Mouse (Mus musculus): Measurements from ENCODE around the gene Ppp1cc. TPM values are rescaled to one million over a fixed set of nuclear protein-coding genes. Genes with fewer than 3 reads are reported as not detected.
A peak's percentile ranks its signal among the peaks of the same experiment; 100 is the strongest.
"Not testable (repeated sequence)": the region's sequence is repeated elsewhere in the genome, so short reads cannot be mapped to it uniquely, and the experiment has no call there.

Ppp1cc gene
- total RNA-seq, 2 experiments from 2014 or later, result 169 to 202 TPM

DNA sequence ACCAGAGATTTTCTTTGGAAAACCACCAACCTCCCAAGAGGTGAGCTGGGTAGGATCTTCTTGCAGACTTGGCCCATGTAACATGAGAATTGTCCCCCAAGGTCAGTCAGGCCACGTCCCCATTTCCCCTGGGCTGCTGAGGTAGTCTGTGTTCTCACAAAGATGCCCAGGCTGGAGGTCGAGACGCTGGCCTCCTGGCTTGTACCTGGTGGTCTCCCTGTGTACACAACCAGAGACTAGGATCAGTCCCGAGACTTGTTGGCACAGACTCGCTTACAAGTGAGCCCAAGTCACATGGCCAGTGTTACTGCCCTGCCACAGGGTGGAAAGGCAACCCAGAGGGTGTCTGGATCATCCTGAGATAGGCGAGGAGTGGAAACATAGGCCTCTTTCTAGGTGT lies 43.8 kb downstream of the Ppp1cc start:
- intact Hi-C loops (cut with DNase I), result no loop called here
- DNase-seq (ENCODE audit: low spot score in 2 of 2), result no peak

DNA sequence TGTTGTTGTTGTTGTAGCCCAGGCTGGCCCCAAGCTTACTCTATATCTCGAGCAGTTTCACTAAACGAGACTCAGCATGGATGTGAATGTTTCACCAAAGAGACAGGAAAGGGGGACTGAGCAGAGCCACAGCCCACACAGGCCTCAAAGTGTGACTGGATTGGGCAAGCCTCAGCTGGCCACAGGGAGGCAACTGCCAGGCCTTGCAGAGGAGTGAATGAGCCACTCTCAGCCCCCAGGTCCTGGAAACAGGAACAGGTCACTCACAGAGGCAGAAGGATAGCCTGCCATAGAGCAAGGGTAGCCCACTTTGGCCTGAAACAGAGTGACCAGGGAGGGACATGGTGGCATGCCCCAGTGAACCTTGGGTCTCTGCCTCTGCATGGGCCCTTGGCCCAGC lies 46.1 kb downstream of the Ppp1cc start:
- no peak for DNase-seq (ENCODE audit: low spot score in 2 of 2)
- intact Hi-C loops (cut with DNase I), result no loop called here

DNA sequence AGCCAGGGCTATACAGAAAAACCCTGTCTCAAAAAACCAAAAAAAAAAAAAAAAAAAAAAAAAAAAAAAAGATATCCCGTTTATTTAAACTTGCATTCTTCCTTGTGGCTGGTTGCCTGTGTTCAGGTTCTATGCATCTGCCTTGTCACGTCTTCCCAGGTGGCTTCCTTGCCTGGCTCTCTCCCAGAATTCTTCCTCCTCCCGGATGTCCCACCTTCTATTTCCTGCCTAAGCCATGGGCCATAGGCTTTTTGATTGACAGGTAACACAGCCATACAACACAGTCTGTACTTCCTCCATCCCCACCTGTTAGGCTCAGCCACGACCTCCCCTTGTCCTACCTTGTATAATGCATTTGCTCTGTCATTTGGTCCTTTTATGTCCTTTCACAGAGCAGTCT lies 48.4 kb downstream of the Ppp1cc start, which contains the start of gene Hvcn1:
Gene Hvcn1, plus strand, starts transcription at position 330 of the 400 bp plus-strand sequence.
- DNase-seq (ENCODE audit: low spot score in 2 of 2), result no peak
- intact Hi-C loops (cut with DNase I), result no loop called here

DNA sequence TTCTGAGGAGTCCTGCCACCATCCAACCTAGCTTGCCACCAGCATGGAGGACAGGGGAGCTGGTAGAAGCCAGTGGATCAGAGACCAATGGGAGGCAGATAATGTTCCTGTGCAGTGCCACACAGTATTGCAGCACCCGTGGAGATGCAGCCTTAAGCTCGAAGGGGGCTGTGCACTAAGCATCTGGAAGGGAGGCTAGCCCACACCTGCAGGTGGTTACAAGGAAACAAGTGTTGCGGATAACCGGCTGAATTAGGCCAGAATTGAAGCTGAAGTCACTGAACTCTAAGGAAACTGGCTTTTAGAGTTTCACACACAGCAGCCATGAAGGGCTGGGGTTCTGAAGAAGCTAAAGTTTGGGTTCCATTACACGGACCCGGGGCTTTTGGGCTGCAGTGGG lies 50.8 kb downstream of the Ppp1cc start:
- no peak for DNase-seq (ENCODE audit: low spot score in 2 of 2)
- intact Hi-C loops (cut with DNase I), result no loop called here

DNA sequence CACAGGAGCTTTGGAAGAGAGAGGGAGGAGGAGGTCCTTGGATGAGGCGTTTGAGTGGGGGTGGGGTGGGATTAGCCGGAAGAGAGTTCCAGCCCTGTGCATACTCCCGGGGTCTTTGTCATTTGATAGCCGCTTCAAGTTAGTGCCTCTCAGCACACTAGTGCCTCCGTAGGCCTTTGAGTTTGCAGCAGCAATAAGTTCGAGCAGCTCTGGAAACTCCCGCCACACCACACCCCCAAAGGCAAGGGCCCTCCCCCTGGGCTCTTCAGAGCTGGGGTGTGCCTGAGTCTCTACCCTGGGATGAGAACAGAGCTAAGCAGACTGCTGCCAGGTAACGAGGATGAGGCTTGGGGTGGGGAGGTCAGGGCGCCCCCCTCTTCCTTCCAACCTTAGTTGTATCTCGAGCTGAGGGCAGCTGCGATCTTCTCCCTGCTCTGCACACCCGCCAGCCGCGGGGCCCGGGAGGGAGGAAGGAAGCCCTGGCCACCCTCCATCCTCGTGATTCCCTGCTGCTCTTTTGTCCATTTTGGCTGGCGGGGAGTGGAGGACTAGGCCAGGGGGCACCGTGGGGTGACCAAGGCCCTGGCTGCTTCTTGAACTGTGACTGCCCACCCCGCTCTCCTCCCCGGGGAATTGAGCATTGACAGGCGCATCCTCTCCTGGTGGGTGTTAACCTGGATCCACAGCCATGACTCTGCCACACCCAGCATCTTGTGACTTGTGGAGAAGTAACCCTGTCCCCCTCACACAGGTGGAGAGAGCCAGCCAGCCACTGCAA lies 51.7 kb downstream of the Ppp1cc start:
- DNase-seq (ENCODE audit: low spot score in 2 of 2), result peak in 1 of 2 experiments; percentile 26
- intact Hi-C loops (cut with DNase I), result no loop called here

DNA sequence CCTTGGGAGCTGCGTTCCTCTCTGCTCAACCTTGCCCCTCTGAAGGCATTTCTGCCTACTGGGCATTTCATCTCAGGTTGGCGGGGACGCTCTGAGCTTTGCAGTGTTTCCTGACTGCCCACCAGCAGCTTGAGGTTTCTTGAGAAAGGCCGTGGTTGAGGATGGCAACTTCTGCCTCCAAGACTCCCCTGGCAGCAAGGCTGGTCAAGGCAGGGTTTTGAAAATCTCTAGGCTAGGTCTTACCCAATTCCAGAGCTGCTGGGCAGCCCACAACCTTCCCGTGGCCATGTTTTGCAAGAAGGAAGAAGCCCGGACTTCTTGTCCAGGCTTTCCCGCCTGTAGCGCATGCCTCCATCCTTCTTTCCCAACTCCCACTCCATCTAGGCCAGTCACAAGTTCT lies 52.8 kb downstream of the Ppp1cc start:
- DNase-seq (ENCODE audit: low spot score in 2 of 2), result no peak
- intact Hi-C loops (cut with DNase I), result no loop called here

DNA sequence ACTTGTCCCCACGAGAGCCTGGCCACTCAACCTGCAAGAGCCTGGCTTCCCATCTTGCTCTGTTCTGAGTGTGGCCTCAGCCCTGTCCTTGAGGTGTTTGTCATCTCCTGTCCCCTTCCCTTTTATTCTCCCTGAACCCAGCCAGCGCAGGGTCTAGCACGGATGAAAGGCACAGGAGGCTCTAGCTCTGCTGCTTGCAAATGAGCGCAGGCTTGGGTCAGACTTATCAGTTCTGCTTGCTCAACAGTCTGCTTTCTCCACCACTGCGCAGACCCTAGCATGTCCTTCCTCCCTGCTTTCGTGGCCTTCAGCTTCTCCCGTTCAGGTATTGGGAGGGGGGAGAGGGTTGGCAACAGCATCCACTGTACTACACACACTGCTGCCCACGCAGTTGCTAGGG lies 54.0 kb downstream of the Ppp1cc start:
- intact Hi-C loops (cut with DNase I), result no loop called here
- DNase-seq (ENCODE audit: low spot score in 2 of 2), result no peak

DNA sequence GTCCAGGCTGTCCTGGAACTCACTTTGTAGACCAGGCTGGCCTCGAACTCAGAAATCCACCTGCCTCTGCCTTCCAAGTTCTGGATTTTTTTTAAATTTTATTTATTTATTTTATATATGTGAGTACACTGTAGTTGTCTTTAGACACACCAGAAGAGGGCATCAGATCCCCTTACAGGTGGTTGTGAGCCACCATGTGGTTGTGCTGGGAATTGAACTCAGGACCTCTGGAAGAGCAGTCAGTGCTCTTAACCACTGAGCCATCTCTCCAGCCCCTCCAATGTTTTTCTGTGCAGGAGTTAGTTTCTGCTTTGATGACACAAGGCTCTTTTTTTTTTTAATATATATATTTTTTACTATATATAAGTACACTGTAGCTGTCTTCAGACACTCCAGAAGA lies 54.7 kb downstream of the Ppp1cc start:
- intact Hi-C loops (cut with DNase I); DNase-seq (ENCODE audit: low spot score in 2 of 2): not testable (repeated sequence)

DNA sequence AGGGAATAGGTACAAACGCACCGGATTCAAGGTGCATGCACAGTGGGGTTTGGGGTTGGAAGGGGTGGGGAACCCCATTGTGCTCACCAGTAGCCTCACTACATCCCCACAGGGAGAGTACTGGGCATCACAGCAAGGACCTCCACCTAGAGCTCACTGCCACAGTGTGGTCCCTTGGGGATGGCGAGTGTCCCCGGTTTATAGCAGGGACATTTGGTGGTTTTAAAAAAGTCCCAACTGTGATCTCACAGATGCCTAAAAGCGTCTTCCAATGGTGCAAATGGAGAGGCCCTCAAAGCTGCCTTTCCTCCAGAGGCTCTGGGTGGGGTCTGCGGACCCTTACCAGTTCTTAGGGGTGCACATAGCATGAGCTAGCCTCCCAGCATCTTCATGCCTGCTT lies 55.8 kb downstream of the Ppp1cc start:
- no peak for DNase-seq (ENCODE audit: low spot score in 2 of 2)
- intact Hi-C loops (cut with DNase I), result no loop called here

DNA sequence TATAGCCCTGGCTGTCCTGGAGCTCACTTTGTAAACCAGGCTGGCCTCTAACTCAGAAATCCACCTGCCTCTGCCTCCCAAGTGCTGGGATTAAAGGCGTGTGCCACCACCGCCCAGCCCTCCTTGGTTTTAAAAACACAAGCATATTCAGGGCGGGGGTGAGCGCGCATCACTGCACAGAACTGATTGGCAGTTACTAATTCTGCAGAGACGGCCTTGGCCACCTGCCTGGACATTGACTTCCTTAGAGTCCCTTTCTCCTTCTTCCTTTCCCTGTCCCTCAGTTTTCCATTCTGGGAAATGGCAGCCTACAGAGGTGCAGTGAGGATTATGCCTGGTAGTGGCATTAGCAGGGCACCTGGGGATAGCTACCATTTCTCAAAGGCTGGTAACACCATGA lies 59.6 kb downstream of the Ppp1cc start:
- intact Hi-C loops (cut with DNase I), result no loop called here
- no peak for DNase-seq (ENCODE audit: low spot score in 2 of 2)

DNA sequence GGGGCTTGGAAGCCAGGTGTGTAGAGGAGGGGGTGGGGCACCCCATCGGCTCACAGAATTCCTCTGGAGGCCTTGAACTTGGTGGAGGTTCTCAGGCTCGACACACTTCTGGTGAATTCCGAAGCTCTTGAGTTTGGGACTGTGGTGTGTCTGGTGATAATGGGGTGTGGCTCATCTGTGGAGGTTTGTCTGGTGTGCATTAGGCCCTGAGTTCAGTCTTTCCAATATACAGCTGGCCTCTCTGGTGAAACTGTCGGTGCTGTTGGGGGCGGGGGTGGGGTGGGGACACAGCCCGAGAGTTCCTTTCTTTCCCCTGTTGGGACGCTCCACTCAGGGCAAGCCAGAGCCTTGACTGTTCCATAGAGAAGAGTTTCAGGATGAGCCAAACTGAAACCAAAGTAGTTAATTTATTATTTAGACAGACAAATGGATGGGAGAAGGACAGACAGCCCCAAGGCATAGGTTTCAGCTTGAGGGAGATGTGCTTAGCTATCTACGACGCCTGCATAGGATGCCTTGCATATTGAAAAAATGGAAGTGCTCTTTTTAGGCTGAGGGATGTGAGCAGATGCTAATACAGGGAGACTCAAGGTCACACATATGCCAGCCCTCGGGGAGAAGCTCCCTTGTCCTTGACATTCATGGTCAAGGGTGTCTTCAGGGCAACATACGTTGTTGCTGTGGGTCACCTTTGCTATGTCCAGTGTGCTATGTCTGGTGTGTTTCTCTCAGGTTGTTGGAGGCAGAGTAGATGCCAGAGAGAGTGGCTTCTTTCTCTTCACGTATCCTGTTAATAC lies 60.2 kb downstream of the Ppp1cc start:
- DNase-seq (ENCODE audit: low spot score in 2 of 2), result no peak
- intact Hi-C loops (cut with DNase I), result no loop called here

DNA sequence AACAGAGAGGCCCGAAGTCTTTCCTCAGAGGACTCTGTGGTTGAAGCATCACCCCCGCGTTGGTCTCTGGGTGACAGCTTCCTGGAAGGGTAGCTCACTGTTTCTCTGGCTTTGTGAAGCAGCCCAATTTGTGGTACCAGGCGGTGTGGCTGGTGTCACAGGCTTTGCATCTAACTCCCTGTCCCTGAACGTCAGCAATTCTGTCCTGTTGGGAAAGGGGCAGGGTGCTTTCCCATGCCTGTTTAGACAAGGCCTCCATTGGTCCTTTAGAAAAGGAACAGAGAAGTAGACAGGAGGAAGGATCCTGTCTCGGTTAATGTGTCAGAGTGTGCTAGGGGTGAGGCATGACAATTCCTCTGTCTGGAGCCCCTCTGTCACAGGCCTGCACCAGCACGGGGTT lies 60.9 kb downstream of the Ppp1cc start:
- no peak for DNase-seq (ENCODE audit: low spot score in 2 of 2)
- intact Hi-C loops (cut with DNase I), result no loop called here

DNA sequence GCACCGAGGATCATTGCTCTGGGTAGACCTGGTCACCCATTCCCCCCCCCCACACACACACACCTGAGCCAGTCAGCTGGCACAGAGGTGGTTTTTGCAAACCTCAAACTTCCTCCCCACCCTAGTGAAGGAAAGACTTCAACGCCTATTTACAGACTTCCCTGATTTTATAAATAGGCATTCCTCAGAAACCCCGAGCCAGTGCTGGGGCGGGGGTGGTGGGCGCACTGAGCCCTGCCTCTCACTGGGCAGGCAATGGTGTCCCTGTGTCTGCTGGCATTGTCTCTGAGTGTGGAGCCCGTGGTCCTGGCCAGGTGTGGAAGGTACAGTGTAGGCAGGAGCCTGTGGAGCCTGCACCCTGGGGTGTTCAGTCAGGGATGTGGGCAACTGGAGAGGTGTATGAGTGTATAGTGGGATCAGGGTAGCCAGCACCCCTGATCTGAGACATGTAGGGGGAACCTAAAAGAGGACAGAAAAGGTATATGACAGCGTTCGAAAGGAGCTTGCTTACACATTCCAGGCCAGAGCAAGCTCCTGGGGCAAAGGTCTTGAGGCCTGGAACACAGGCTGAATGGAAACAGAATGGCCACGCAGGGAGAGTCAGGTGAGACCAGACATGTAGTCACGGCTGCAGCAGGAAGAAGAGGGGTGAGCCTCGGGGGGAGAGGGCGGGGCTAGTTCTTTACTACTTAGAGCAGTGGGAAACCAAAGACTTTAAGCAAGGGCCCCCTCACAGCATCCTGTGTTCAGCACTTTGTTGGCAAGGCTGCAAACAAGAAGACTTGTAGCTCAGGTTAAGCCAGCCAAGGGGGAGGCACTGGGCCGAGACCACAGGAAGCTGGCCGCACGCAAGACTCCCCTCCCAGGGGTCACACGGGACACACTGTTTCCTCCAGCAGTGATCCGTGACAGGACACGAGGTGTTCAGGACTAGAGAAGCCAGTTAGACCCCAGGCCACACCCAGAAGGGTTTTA lies 61.9 kb downstream of the Ppp1cc start:
- no peak for DNase-seq (ENCODE audit: low spot score in 2 of 2)
- intact Hi-C loops (cut with DNase I), result no loop called here

DNA sequence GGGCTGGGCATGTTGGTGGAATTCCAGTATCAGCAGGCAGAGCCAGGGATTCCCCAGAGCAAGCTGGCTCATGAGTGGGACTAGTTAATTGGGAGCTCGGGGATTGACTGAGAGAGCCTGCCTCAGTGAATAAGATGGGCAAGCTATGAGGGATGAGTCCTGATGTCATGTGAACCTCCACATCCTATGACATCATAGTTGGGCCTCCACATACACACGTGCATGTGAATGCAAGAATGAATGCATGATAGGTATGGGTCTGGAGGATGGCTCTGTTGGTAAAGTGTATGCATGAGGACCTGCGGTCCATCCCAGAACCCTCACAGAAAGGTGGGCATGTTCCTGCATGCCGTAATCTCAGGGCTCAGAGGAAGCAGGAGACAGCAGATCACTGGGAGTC lies 63.0 kb downstream of the Ppp1cc start:
- intact Hi-C loops (cut with DNase I), result no loop called here

DNA sequence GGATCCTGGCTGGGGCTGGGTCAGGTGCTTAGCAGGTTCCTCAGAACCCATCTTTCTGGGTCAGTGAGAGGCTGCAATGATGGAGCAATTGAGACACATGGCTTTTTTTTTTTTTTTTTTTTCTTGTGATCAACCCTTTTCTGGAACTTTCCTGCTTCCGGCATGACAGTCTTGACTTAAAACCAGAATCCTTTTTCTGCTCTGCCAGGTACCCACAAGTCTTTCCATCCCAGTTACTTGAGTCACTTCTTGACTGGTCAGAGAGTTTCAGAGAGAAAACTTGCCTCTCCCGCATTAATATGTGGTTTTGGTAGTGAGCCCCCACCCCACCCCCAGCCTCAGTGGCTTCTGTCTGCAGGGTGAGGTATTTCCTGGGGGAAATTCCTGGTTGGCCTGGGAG lies 66.2 kb downstream of the Ppp1cc start:
- DNase-seq (ENCODE audit: low spot score in 2 of 2), result no peak
- intact Hi-C loops (cut with DNase I), result no loop called here

More for the DNA sequence above, 63.0 kb downstream of the Ppp1cc start:
- no peak for DNase-seq (ENCODE audit: low spot score in 2 of 2)

Other genes starting within 250 kb of the Ppp1cc start
- gene Cux2, start 108.2 kb upstream of the Ppp1cc start, total RNA-seq (2021), result 100 to 1,000 TPM; 196 to 205 TPM
- not detected for gene Myl2, start 57.3 kb upstream of the Ppp1cc start, total RNA-seq (2021)
- gene Ccdc63, start 17.5 kb upstream of the Ppp1cc start, total RNA-seq (2021), result under 1 TPM; 0.48 to 0.82 TPM
- gene Hvcn1, start 48.5 kb downstream of the Ppp1cc start, total RNA-seq (2021), result 1 to 10 TPM; 1.8 to 3.8 TPM
- gene Tctn1, start 106.2 kb downstream of the Ppp1cc start, total RNA-seq (2021), result 10 to 100 TPM in 1 of 2 experiments, 1 to 10 TPM in 1; 9.7 to 12.9 TPM
- gene Pptc7, start 126.1 kb downstream of the Ppp1cc start, total RNA-seq (2021), result 10 to 100 TPM; 36.7 to 43.8 TPM
- 1 to 10 TPM; 2.8 to 3.4 TPM for gene Rad9b, start 196.0 kb downstream of the Ppp1cc start, total RNA-seq (2021)
- 100 to 1,000 TPM; 189 to 208 TPM for gene Vps29, start 196.1 kb downstream of the Ppp1cc start, total RNA-seq (2021)
- 10 to 100 TPM; 24.9 to 25.8 TPM for gene Gpn3, start 213.6 kb downstream of the Ppp1cc start, total RNA-seq (2021)
- gene Fam216a, start 214.1 kb downstream of the Ppp1cc start, total RNA-seq (2021), result 10 to 100 TPM; 68.4 to 73.7 TPM
- gene Arpc3, start 233.6 kb downstream of the Ppp1cc start, total RNA-seq (2021), result 100 to 1,000 TPM; 225 to 243 TPM

Measured in left cerebral cortex, postnatal 25 days (tissue).